Mouse (Mus musculus) limb, embryonic 10.5 days (tissue): ENCODE measurements around the gene Hist1h3h. TPM values are rescaled to one million over a fixed set of nuclear protein-coding genes. Genes with fewer than 3 reads are reported as not detected.
"Not testable (repeated sequence)": the region's sequence is repeated elsewhere in the genome, so short reads cannot be mapped to it uniquely, and the experiment has no call there.

ENCODE experiments used
- DNase-seq: peaks from one replicate; pipeline ENCODE4 v3.0.0-alpha.2; 2017; ENCODE audit warnings: low spot score
- H3K27ac ChIP-seq: fragments of 300-500 bp; sonication (generic); 2 replicates; pipeline ENCODE4 v1.5.1; 2016; ENCODE audit warnings: mild to moderate bottlenecking
- H3K27me3 ChIP-seq: fragments of 300-500 bp; sonication (generic); 2 replicates; pipeline ENCODE4 v1.6.1; 2016; ENCODE audit warnings: low read depth, mild to moderate bottlenecking; ENCODE audit not compliant: poor library complexity, severe bottlenecking
- H3K36me3 ChIP-seq: fragments of 300-500 bp; sonication (generic); 2 replicates; pipeline ENCODE4 v1.6.1; 2016; ENCODE audit warnings: mild to moderate bottlenecking, moderate library complexity
- H3K4me1 ChIP-seq: fragments of 300-500 bp; sonication (generic); 2 replicates; pipeline ENCODE4 v1.6.1; 2016
- H3K4me3 ChIP-seq: fragments of 300-500 bp; sonication (generic); 2 replicates; pipeline ENCODE4 v1.5.1; 2016; ENCODE audit warnings: mild to moderate bottlenecking, moderate library complexity
- H3K9me3 ChIP-seq: fragments of 300-500 bp; sonication (generic); replicated peaks from 2 replicates; pipeline ENCODE4 v1.6.1; 2016; ENCODE audit warnings: mild to moderate bottlenecking
- WGBS: fragments of 180-500 bp; shearing (Covaris S2); methylation state at CpG from one replicate; pipeline ENCODE4 v1.1.7; 2016; 5-methylcytosine and 5-hydroxymethylcytosine counted together
- polyA plus RNA-seq: library from polyadenylated mRNA; unstranded; fragments of >200 nt; fragmentation: Nextera tagmentation; extraction: Ambion mirVana; gene quantifications from 2 replicates; pipeline ENCODE4 v1.2.1, GENCODE M21; 2016

Gene Hist1h3h
- 8.0 and 10.2 TPM in 2 replicates for polyA plus RNA-seq

DNA sequence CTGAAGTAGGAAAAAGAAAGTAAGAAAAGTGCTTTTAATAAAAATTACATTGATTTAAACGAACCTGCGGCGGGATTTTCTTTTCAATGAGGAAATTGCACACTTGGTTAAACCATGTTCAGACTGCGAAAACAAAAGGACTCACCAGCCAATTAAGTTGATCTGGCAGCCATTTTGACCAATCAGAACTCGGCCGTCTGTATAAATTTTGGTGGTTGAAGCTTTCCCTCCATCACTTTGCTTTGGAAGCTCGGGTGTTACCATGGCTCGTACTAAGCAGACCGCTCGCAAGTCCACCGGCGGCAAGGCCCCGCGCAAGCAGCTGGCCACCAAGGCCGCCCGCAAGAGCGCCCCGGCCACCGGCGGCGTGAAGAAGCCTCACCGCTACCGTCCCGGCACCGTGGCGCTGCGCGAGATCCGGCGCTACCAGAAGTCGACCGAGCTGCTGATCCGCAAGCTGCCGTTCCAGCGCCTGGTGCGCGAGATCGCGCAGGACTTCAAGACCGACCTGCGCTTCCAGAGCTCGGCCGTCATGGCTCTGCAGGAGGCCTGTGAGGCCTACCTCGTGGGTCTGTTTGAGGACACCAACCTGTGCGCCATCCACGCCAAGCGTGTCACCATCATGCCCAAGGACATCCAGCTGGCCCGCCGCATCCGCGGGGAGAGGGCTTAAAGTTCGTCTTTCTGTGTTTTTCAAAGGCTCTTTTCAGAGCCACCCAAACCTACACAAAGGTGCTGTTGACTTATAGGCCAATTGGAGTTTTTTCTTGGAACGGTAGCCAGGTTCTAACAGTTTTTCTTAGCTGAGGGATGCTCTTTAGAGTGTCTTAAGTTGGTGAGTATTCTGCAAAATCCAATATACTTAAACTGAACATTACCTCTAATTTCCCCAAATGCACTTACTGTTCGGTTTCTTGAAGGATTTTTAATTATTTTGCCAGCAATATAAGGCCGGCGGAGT, at the start of gene Hist1h3h:
Gene Hist1h3h (plus strand): TSS at position 263 of the 961 bp plus-strand sequence.
- DNase-seq, result peak; percentile 85
- not testable (repeated sequence) for H3K27me3 ChIP-seq, H3K9me3 ChIP-seq, H3K36me3 ChIP-seq
- Histone ChIP-seq H3K4me3 (peak within 1 kb of the TSS; percentile 57), H3K4me1 (peaks cover 25% of the 10 kb centered on the region), H3K27ac (peak within 1 kb of the TSS; percentile 94)
- under 1% methylated on average over 28 of the region's 56 CpGs for WGBS

GRCm38 (mm10) chr13:21677305-21677704, 40.2 kb upstream of the Hist1h3h start, which contains the start of gene Olfr1360:
TSS of gene Olfr1360 (minus strand) at chr13:21677405.
- no peak for DNase-seq
- no peaks in the 10 kb centered on the region for H3K9me3 ChIP-seq
- no peaks in the 10 kb centered on the region for H3K4me1 ChIP-seq
- no peak within 1 kb of the TSS for H3K27ac ChIP-seq
- no peaks in the 10 kb centered on the region for H3K36me3 ChIP-seq
- 77% methylated on average over 2 of the region's 2 CpGs for WGBS
- no peaks in the 10 kb centered on the region for H3K27me3 ChIP-seq
- no peak within 1 kb of the TSS for H3K4me3 ChIP-seq

DNA sequence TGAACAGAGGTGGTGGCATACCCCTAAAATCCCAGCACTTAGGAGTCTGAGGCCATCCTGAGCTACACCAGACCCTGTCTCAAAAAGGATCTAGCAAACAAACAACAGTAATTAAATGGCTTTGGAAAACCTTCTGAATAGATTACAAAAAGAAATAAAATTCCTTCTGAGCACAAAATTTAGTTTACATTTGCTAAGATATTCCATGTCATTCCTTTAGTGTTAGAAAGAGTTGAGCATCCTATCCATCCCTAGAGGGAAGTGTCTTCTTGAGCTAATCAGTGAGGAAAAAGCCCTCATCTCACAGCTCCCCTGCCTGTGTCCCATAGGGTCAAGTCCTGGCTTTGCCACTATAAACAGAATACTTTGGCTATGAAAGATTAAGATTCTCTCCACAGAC, 19.6 kb upstream of the Hist1h3h start, which contains the start of gene Olfr1359:
Gene Olfr1359 (plus strand): TSS at position 301 of the 400 bp plus-strand sequence.
- H3K27ac ChIP-seq, result no peak within 1 kb of the TSS
- H3K36me3 ChIP-seq, result no peaks in the 10 kb centered on the region
- no peaks in the 10 kb centered on the region for H3K27me3 ChIP-seq
- no peak for DNase-seq
- no peak within 1 kb of the TSS for H3K4me3 ChIP-seq
- no peaks in the 10 kb centered on the region for H3K4me1 ChIP-seq
- H3K9me3 ChIP-seq, result no peaks in the 10 kb centered on the region

DNA sequence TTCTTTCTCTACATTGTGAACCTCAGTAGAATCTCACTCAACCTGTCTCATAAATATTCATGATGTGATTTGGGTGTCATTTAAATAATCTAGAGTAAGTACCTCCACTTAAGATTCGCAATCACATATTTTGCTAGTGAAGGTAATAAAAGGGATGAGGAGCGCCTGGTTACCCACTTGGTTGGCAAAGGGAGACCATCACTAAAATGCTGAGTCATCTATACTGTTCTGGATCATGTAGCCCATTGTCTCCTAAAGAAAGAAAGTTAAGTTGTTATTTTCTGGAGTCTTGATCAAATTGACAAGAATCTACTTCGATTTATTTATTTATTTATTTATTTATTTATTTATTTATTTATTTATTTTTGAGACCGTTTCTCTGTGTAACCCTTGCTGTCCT, 10.8 kb upstream of the Hist1h3h start:
- peaks cover 2% of the 10 kb centered on the region; the same call in 1 of the 2 replicates for H3K4me1 ChIP-seq
- no peaks in the 10 kb centered on the region for H3K27me3 ChIP-seq
- no peak overlapping the region for H3K27ac ChIP-seq
- H3K4me3 ChIP-seq, result no peak overlapping the region
- WGBS, result 76% methylated on average over 4 of the region's 4 CpGs
- no peak for DNase-seq
- no peaks in the 10 kb centered on the region for H3K36me3 ChIP-seq
- H3K9me3 ChIP-seq, result no peaks in the 10 kb centered on the region

GRCm38 (mm10) chr13:21710031-21710711, 7.3 kb upstream of the Hist1h3h start:
- under 1% methylated on average over 32 of the region's 32 CpGs for WGBS
- Histone ChIP-seq H3K9me3 (no peaks in the 10 kb centered on the region), H3K4me3 (peak overlapping the region; percentile 71), H3K27ac (peak overlapping the region; percentile 86), H3K27me3 (no peaks in the 10 kb centered on the region), H3K4me1 (peaks cover 7% of the 10 kb centered on the region), H3K36me3 (no peaks in the 10 kb centered on the region)
- DNase-seq, result peak; percentile 86

DNA sequence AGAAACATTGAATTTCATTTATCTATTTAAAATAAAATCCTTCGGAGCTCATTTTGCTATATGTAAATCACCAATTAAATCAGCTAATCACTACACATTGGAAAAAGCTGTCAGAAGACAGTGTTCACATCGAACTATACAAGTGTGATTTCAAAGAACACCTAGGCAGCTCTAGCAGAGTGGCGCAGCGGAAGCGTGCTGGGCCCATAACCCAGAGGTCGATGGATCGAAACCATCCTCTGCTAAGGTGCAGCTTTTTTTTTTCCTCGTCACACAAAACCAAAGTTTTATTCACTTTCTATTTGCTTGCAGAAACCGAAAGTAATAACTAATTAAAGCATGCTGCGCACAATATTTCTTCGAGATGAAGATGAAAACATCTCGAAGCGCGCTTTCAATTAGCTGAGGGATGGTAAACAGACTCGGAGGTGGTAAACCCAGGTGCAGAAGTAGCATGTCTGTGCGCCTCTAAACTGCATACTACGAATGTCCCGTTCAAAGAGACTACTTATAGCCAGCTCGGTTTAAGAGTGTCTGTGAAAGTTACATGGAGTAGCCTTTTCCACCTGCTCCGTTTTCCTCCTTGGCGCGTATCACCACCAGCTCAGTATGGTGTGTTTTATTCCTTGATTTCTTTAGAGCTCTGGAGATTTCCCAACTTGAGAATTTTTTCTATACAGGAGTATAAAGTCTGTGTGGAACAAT, 6.5 kb upstream of the Hist1h3h start:
- Histone ChIP-seq H3K9me3 (no peaks in the 10 kb centered on the region), H3K27me3 (no peaks in the 10 kb centered on the region), H3K36me3 (no peaks in the 10 kb centered on the region), H3K4me3 (peak overlapping the region; percentile 71), H3K27ac (no peak overlapping the region), H3K4me1 (peaks cover 10% of the 10 kb centered on the region)
- 2% methylated on average over 22 of the region's 22 CpGs for WGBS
- DNase-seq, result peak; percentile 73

DNA sequence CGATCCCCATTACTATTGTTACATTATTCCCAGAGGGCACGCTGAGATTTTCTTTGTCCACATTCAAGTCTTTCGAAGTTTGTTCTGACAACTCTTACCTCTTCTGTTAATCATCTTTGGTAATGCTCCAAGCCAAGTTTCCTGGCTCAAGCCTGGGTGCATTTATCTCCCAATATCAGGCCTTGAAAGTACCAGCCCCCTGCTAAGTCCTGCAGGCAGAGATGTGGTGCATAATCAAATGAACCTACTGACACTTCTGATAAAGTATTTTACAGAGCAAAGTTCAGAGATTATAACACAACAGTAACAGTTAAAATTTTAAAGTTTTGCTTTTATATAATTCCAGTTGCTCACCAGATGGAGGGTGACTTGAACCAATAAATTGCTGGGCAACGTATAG, 5.8 kb upstream of the Hist1h3h start:
- Histone ChIP-seq H3K9me3 (no peaks in the 10 kb centered on the region), H3K36me3 (no peaks in the 10 kb centered on the region), H3K4me1 (peaks cover 10% of the 10 kb centered on the region), H3K27me3 (no peaks in the 10 kb centered on the region), H3K27ac (no peak overlapping the region), H3K4me3 (peak overlapping the region; percentile 71)
- DNase-seq, result no peak
- 45% methylated on average over 4 of the region's 4 CpGs for WGBS

GRCm38 (mm10) chr13:21714725-21715124, 2.7 kb upstream of the Hist1h3h start:
- 2% methylated on average over 7 of the region's 7 CpGs for WGBS
- H3K27ac ChIP-seq, result peak overlapping the region; percentile 94
- H3K4me1 ChIP-seq, result peaks cover 17% of the 10 kb centered on the region
- H3K27me3 ChIP-seq, result no peaks in the 10 kb centered on the region
- H3K9me3 ChIP-seq, result no peaks in the 10 kb centered on the region
- no peaks in the 10 kb centered on the region for H3K36me3 ChIP-seq
- peak; percentile 56 for DNase-seq
- peak overlapping the region; percentile 57 for H3K4me3 ChIP-seq

DNA sequence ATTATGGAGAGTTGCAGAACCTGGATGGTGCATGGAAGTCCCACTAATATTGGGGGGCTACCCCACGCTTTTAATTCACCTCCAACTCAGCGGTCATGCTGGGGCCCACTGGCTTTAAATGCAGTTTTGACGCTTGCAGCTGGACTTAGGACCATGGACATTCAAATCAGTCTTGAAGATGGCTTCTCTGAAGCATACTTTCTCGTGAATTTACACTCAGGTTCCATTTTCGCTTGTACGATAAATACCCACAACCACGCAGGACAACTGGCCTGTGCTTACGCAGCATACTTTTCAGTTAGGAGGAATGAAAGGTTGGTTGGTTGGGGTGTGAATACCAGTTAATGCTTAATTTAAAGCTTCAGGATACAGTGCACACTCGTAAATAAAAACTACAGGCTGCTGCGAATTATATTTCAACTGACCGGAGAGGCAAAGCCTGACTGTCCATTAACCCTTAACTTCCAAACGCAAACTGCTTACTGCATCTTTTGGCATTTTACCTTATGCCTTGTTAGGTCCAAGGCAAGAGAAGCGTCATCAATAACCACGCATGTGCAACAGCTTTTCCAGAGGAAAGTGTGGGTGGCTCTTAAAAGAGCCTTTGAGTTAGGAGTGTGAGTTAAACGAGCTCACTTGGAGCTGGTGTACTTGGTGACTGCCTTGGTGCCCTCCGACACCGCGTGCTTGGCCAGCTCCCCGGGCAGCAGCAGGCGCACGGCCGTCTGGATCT, 2.2 kb upstream of the Hist1h3h start:
- Histone ChIP-seq H3K27ac (peak overlapping the region; percentile 94), H3K36me3 (no peaks in the 10 kb centered on the region), H3K4me3 (peak overlapping the region; percentile 57), H3K27me3 (no peaks in the 10 kb centered on the region), H3K4me1 (peaks cover 19% of the 10 kb centered on the region), H3K9me3 (no peaks in the 10 kb centered on the region)
- WGBS, result 2% methylated on average over 22 of the region's 22 CpGs
- peak; percentile 55 for DNase-seq

- not testable (repeated sequence) for H3K27me3 ChIP-seq, H3K36me3 ChIP-seq, H3K9me3 ChIP-seq
- DNase-seq, result peak; percentile 75
- under 1% methylated on average over 36 of the region's 50 CpGs for WGBS
- H3K27ac ChIP-seq, result peak within 1 kb of the TSS; percentile 94
- H3K4me1 ChIP-seq, result peaks cover 26% of the 10 kb centered on the region
- peak within 1 kb of the TSS; percentile 57 for H3K4me3 ChIP-seq
These were observed 1.5 kb upstream of the Hist1h3h start, which contains the start of the genes Hist1h2bl and Hist1h2ai for GRCm38 (mm10) chr13:21715864-21716539. TSS of gene Hist1h2bl (minus strand) at chr13:21716143. TSS of gene Hist1h2ai (plus strand) at chr13:21716422.

DNA sequence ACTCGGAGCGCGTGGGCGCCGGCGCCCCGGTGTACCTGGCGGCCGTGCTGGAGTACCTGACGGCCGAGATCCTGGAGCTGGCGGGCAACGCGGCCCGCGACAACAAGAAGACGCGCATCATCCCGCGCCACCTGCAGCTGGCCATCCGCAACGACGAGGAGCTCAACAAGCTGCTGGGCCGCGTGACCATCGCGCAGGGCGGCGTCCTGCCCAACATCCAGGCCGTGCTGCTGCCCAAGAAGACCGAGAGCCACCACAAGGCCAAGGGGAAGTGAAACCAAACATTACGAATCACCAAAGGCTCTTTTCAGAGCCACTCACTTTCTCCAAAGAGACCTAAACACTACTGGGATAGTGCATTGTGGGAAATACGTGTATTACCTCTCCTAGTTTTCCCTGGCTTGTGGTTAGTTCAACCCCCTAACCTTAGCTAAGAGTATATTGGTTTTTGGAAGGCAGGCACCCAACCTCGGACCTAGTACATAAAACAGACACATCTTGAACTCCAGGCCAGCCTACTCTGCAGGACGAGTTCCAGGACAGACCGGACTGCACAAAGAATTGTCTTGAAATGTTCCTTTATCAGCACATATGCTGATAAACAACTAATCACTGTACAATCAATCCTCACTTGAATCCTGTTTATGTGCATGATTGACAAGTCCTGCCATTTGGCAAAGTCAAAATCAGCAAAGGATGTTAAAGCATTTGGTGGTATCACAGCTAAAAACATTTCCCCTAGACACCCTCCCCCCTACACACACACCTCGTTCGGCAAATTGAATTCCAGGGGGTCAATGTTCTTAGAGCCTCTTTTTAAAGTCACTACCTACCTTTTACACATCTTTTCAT, 693 bp upstream of the Hist1h3h start:
- peak overlapping the region; percentile 94 for H3K27ac ChIP-seq
- not testable (repeated sequence) for H3K27me3 ChIP-seq, H3K9me3 ChIP-seq, H3K36me3 ChIP-seq
- peaks cover 25% of the 10 kb centered on the region for H3K4me1 ChIP-seq
- under 1% methylated on average over 15 of the region's 38 CpGs for WGBS
- peak; percentile 69 for DNase-seq
- H3K4me3 ChIP-seq, result peak overlapping the region; percentile 57
